Mouse (Mus musculus) adrenal gland, postnatal 25 days (tissue): ENCODE measurements around the gene Tmem161a. TPM values are rescaled to one million over a fixed set of nuclear protein-coding genes. Genes with fewer than 3 reads are reported as not detected.
"Not testable (repeated sequence)": the region's sequence is repeated elsewhere in the genome, so short reads cannot be mapped to it uniquely, and the experiment has no call there.

Experiments
- DNase-seq: peaks from one replicate; pipeline ENCODE4 v3.0.0; 2021; ENCODE audit warnings: mixed read lengths
- total RNA-seq: library from RNA; stranded (reverse); gene quantifications from 2 replicates; pipeline ENCODE4 v1.2.3, GENCODE M21; 2021

Tmem161a gene
- total RNA-seq, 1 experiment from 2014 or later: 76.6 TPM

DNA sequence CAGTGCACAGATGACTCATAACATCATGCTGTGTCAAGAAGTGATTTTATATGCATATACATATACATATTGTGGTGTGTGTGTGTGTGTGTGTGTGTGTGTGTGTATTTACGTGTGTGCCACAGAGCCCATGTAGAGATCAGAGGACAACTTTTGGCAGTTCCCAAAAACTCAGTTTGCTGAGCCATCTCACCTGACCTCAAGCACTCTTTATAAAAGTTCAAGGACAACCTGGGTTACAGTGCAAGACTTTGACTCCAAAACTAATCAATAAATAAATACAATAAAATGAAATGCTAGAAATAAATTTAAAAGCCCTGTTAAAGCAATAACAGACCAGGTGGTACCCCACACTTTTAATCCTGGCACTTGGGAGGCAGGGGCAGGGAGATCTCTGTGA lies 39.1 kb downstream of the Tmem161a start:
- no peak for DNase-seq

GRCm38 (mm10) chr8:70211726-70212111 lies 39.6 kb downstream of the Tmem161a start:
- peak; percentile 42 for DNase-seq

DNA sequence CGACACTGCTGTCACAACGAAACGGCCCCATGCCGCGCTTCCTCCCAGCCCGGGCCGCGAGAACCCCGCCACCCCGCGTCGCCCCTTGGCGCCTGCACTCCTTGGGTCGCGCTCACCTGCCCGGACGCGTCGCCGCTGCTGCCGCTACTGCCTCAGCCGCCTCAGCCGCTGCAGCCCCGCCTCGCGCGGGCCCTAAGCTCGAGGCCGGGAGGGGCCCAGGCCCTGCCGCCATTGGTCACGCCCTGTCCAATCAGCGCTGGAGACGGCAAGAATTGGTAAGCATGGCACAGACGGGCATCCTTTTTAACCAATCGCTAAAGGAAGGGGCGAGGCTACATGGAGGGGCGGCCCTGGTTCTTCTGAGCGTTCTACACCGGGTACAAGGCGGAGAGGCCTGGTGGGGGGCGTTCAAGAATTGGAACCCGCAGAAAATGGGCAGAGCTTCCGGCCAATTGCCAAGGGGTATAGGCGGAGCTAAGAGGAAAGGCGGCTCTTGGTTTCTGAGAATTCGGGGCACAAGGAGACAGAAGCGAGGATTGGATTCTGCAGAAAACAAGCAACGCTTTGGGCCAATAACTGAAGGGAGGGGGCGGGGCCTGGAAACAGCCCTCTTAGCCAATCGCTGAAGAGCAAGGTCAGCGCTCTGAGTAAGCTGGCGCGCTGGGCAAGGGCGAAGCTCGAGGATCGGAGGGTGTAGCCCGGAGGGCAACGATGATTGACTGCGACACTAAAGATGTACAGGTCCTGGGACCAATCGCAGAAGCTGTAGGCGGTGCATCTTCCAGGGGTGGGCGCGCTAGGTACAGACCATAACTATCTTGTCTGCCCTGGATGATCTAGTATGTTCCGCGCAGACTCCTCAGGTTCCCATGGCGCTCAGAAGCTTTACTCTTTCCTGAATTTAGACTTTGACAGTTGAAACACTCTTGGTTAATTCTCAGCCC lies 40.2 kb downstream of the Tmem161a start, which contains the start of gene Slc25a42:
Gene Slc25a42, minus strand, starts transcription at position 194 of the 944 bp plus-strand sequence.
- DNase-seq: peak; percentile 94

DNA sequence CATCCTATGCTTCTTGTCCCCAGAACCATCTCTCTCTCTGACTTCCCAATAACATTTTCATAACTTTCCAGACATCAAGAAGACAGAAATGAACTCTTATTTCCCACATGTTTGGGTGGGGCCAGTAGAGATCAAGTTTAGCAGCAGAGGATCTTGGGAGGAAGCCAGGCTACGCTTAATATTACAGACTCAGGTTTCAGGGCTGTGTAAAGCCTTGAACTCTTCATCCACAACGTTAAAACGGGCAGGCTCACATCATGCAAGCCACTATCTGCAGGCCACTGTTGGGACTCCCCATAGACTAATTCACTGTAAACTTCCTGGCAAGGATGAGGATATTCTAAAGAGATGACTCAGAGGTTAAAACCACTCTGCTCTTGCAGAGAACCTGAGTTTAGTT lies 42.3 kb downstream of the Tmem161a start:
- no peak for DNase-seq

DNA sequence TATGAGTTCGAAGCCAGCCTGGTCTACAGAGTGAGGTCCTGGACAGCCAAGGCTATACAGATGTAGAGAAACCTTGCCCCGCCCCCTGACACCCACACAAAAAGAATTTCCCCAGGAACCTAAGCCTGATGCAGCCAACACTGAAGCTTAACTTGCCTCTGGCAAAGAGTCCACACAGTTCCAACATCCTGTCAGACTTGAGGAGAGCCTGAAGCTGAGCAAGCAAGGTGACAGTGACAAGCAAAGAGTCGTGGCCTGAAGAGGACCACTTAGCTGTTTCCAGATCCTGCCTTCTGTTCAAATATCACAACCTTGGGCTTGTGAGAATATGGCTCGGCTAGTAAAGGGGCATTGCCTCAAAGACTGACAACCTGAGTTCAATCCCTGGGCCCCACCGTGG lies 42.9 kb downstream of the Tmem161a start:
- DNase-seq: no peak

DNA sequence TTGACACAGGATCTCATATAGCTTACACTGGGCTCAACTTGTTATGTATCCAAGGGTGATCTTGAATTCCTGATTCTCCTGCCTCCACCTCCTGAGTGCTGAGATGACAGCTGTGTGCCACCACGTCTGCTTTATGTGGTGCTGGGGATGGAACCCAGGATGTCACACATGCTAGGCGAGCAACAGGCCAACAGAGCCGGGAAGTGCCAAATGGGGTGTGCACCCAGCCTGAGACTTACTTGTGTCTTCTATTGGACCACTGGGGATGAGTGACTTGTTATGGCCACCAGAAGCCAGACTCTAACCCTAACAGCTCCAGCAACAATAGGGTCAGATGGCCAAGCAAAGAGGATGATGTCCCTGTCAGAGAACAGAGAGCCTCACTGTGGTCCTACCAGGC lies 44.0 kb downstream of the Tmem161a start:
- not testable (repeated sequence) for DNase-seq

GRCm38 (mm10) chr8:70216566-70216965 lies 44.4 kb downstream of the Tmem161a start:
- peak; percentile 61 for DNase-seq

- DNase-seq: no peak
These were observed 45.3 kb downstream of the Tmem161a start for GRCm38 (mm10) chr8:70217441-70217840.

GRCm38 (mm10) chr8:70219107-70219684 lies 47.0 kb downstream of the Tmem161a start:
- DNase-seq: no peak

- peak; percentile 69 for DNase-seq
These were observed 48.2 kb downstream of the Tmem161a start for GRCm38 (mm10) chr8:70220236-70220840.

- no peak for DNase-seq
These were observed 48.8 kb downstream of the Tmem161a start for GRCm38 (mm10) chr8:70220911-70221310.

DNA sequence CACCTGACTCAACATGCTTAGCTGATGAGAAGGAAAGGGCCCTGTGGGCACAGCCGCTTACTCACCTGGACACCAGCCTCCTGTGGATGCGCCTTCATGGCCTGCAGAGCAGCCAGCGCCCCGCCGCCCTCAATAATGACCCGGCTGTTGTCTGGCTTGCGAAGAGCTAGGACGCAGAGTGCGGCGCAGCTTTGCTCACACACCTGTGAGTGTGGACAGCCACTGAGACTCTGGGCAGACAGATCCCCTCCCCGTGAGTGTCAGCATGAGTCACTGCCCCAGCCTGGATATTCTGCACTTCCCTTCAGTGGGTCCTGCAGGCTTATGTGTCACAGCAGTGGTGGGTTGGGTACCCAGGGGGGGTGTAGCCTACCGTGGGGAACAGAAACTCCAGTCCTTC lies 49.9 kb downstream of the Tmem161a start:
- DNase-seq: no peak

DNA sequence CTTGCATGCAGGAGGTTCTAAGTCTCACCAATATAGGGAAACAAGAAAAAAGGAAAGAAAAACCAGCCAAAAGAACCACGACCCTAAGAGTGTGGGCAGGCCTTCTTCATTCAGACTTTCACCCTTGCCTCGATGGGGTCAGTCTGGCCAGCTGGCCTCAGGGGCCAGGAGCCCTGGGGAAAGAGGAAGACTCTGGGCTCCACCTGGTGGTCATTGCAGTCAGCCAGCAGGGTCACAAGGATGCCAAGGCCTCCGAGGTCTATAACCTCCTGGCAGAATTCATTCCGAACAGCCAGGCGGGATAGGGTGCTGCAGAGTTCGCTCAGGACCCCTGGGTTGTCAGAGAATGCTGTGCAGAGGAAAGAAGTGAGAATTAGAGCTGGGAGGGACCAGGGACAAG lies 51.2 kb downstream of the Tmem161a start:
- DNase-seq: peak; percentile 46

GRCm38 (mm10) chr8:70227997-70228396 lies 55.8 kb downstream of the Tmem161a start:
- no peak for DNase-seq

- DNase-seq: no peak
These were observed 58.7 kb downstream of the Tmem161a start for GRCm38 (mm10) chr8:70230837-70231236.

Other genes with a start within 250 kb of the Tmem161a start
- gene Gatad2a, start 176.0 kb upstream of the Tmem161a start, total RNA-seq: 95.6 and 104 TPM in 2 replicates
- 66.7 and 73.9 TPM in 2 replicates for gene Mau2, start 129.6 kb upstream of the Tmem161a start, total RNA-seq
- gene Sugp1, start 129.5 kb upstream of the Tmem161a start, total RNA-seq: 30.8 and 37.0 TPM in 2 replicates
- 0.43 and 1.9 TPM in 2 replicates for gene Tm6sf2, start 99.4 kb upstream of the Tmem161a start, total RNA-seq
- 0.12 and 0.43 TPM in 2 replicates for gene Hapln4, start 88.9 kb upstream of the Tmem161a start, total RNA-seq
- 0.29 and 0.30 TPM in 2 replicates for gene Ncan, start 51.5 kb upstream of the Tmem161a start, total RNA-seq
- gene Nr2c2ap, start 41.0 kb upstream of the Tmem161a start, total RNA-seq: 21.1 and 21.3 TPM in 2 replicates
- 14.6 and 17.6 TPM in 2 replicates for gene Rfxank, start 33.2 kb upstream of the Tmem161a start, total RNA-seq
- gene Borcs8, start 32.9 kb upstream of the Tmem161a start, total RNA-seq: 70.3 and 71.8 TPM in 2 replicates
- 0.79 TPM in 1 of 2 replicates, not detected in the other for gene Mef2b, start 32.6 kb upstream of the Tmem161a start, total RNA-seq
- 57.7 and 65.6 TPM in 2 replicates for gene Slc25a42, start 39.9 kb downstream of the Tmem161a start, total RNA-seq
- gene Sugp2, start 61.9 kb downstream of the Tmem161a start, total RNA-seq: 45.2 and 50.7 TPM in 2 replicates
- gene Armc6, start 62.1 kb downstream of the Tmem161a start, total RNA-seq: 11.3 and 20.8 TPM in 2 replicates
- 20.2 and 23.0 TPM in 2 replicates for gene Homer3, start 110.5 kb downstream of the Tmem161a start, total RNA-seq
- 50.1 and 64.7 TPM in 2 replicates for gene Ddx49, start 130.1 kb downstream of the Tmem161a start, total RNA-seq
- gene Cope, start 130.2 kb downstream of the Tmem161a start, total RNA-seq: 184 and 238 TPM in 2 replicates
- gene Cers1, start 143.4 kb downstream of the Tmem161a start, total RNA-seq: 2.9 and 3.4 TPM in 2 replicates
- 2.0 TPM in 1 of 2 replicates, not detected in the other for gene Gdf1, start 157.5 kb downstream of the Tmem161a start, total RNA-seq
- gene Upf1, start 180.9 kb downstream of the Tmem161a start, total RNA-seq: 71.3 and 76.9 TPM in 2 replicates
- 0.27 TPM in 1 of 2 replicates, not detected in the other for gene Comp, start 201.2 kb downstream of the Tmem161a start, total RNA-seq